Mouse (Mus musculus): ENCODE data around the gene Zranb1. TPM values are rescaled to one million over a fixed set of nuclear protein-coding genes. Genes with fewer than 3 reads are reported as not detected.

Zranb1 gene
- total RNA-seq, 2 experiments from 2014 or later = 35.0 to 36.1 TPM

- peak; percentile 3 for DNase-seq
Observed at GRCm38 (mm10) chr7:133002271-133002670, 71.3 kb downstream of the Zranb1 start.

DNA sequence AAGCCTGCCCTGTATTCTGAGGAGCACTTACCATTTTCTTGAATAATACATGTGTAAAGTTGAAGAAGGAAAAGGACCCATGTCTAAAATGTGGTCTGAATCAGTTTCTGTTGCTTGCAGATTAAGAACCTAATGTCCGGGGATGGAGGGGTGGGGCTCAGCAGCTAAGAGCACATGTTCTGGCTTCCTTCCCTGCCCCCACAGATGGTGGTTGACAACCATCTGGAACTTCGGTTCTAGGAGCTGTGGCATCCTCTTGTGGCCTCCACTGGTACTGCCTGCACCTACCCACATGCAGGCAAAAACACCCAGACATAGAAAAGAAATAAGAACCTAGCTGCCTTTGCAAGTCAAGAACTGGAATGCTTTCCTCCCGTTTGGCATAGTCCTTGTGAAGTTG is 72.5 kb downstream of the Zranb1 start:
- peak; percentile 87 for DNase-seq

DNA sequence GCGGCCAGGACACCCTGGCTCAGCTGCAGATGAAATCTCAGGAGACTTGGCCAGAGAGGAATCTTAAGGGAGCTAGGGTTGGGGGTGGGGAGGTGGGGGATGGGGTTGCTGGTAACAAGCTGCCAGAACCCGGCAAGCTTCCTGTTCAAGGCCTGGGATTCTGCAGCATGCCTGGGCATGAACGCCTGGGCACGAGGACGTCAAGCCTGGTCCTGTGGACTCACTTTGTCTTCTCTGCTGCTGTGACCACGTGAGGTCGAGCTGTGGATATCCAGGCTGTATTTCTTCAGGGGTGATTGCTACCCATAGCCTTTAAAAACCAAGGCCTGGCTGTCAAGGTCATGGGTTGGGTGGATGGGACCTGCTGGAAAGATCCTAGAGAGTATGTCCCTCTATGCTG is 74.8 kb downstream of the Zranb1 start:
- no peak for DNase-seq

DNA sequence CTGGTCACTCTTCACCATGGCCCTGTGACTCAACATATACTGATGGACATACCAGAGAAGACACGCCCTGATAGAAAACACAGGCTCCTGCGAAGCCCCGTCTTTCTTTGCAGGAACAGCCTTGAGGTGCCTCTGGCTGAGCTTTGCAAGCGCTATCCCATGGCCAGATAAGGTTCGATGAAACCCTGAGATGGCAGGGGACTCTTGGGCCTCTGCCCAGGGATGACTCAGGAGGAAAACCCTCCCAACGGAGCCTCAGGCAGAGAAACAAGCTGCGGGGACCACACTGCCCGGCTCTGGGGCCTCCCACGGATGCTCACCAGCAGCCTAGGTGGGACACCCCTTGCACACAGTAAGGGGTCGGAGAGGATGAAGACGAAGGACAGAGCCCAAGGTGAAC is 76.4 kb downstream of the Zranb1 start:
- DNase-seq = peak; percentile 47

- no peak for DNase-seq
Observed at GRCm38 (mm10) chr7:133008663-133009062, 77.7 kb downstream of the Zranb1 start.

GRCm38 (mm10) chr7:133009676-133010075 is 78.7 kb downstream of the Zranb1 start:
- DNase-seq = no peak

- DNase-seq = no peak
Observed at GRCm38 (mm10) chr7:133010477-133010876, 79.5 kb downstream of the Zranb1 start.

GRCm38 (mm10) chr7:133011191-133011590 is 80.2 kb downstream of the Zranb1 start:
- peak; percentile 68 for DNase-seq

- no peak for DNase-seq
Observed at GRCm38 (mm10) chr7:133011611-133012010, 80.7 kb downstream of the Zranb1 start.

DNA sequence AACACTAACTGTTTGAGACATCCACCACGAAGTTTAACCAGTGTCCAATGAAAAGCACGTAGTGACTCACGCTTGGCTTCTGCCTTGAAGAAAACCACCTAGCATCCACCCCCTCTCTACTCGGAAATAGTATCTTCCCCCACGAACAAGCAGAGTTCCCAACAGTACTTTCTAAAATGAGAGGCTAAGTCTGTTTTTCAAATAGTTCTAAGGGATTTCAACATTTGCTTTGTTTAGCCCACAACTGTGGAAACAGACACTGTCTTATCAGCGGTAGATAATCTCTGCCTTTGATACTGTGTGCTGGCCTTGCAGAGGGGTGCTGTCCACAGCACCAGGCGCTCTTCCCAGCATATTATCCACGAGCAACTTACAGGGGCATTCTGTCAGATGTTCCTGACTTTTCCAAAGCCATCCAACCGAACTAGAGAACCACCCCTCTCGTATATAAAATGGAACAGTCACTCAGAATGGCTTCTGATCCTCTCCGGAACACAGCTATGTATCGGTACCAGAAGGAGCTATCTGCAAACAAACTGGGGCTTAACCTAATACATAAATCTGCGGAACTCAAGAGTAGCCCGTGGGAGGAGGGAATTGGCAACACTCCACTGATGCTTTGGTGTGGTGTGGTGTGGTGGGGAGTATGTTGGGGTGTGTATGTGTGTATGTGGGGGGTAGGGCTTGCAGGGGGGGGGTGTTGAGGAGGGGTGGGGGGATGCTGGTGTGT is 81.9 kb downstream of the Zranb1 start:
- DNase-seq = no peak

- DNase-seq = no peak
Observed at GRCm38 (mm10) chr7:133013923-133014322, 83.0 kb downstream of the Zranb1 start.

GRCm38 (mm10) chr7:133014631-133015030 is 83.7 kb downstream of the Zranb1 start:
- no peak for DNase-seq

DNA sequence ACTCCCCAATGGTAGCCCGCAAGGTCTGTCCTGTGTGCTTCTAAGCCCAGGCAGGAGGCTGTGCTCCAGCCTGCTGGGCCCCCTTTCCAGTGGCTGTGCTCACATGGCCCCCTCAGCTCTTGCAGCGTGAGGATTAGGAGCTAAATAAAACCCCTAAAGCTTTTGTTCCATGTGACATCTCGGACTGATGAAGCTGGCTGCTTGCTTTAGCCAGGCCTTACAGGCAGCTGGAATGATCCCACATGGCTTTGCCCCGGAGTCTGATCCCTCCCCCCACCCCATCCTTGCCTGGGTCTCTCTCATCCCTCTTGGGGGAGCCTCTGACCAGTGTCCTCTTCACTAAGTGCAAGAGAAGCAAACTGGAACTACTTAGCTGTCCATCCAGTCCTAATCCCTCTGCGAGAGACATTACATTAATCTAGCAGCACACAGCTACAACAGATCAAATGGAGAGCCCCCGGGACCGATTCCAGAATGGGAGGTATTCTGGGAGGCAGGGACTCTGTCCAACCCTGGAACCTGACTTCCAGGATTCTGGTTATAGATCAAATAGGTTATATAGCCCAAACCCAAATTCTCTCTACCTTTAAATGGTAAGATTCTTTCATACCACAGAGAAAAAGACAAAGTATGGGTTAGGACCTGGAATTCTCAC is 84.6 kb downstream of the Zranb1 start:
- DNase-seq = peak; percentile 58

DNA sequence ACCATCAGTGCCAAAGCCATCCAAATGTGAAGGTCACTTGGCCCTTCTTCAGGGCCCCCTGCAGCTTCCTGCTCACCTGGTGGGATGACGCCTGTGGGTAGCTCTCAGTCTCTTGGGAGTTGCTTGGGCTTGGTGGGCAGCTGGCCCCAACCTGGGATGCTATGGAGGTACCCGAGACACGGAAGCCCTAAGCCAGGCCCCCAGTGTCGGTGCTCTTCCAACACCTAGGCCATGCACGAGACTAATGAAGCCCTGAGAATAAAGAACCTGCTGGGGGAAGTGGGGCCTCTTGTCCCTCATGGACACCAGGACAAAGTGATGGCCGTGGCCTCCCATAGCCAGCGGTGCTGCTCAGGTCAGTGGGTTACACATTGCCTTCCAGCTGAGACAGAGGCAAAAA is 88.0 kb downstream of the Zranb1 start:
- DNase-seq = no peak

DNA sequence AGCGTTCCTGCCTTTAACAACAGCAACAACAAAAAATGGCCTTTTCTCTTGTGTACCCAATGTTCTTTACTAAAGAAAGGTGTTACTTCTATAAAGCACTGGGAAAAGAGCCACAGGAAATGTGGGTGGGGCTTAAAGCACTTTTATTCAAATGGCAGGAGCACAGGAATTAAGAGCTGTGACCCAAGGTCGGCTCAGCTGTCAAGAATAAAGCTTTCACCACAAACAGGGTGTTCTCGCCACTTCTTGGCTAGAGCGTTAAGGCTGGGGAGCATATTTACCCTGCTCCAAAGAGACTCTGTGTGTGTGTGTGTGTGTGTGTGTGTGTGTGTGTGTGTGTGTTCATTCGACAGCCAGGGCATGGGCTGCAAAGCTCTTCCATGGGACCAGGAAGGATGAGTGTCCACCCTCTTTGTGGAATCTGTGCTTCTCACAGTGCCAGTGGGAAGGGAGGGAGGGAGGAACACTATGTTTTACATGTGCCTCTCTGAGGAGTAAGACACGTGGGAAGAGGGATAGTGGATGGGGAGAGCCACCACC is 88.6 kb downstream of the Zranb1 start:
- DNase-seq = no peak

DNA sequence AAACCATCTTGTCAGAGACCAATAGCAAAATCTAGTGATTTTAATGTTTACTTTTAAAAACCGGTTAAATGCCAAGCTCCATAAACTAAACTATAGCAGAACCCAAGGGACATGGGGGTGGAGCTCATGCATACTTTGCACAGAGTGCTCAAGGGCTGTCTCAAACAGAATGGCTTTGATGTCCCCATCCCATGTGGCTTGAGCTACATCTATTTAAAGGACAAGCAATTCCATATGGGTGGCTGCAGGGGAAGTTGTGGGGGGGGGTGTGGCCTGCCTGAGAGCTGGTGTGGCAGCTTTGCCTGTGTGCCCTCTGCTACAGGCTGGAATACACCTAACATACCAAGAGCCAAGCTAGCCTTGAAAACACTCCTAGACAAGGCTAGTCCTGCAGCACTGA is 93.8 kb downstream of the Zranb1 start:
- no peak for DNase-seq

GRCm38 (mm10) chr7:133027930-133028329 is 97.0 kb downstream of the Zranb1 start:
- DNase-seq = no peak

DNA sequence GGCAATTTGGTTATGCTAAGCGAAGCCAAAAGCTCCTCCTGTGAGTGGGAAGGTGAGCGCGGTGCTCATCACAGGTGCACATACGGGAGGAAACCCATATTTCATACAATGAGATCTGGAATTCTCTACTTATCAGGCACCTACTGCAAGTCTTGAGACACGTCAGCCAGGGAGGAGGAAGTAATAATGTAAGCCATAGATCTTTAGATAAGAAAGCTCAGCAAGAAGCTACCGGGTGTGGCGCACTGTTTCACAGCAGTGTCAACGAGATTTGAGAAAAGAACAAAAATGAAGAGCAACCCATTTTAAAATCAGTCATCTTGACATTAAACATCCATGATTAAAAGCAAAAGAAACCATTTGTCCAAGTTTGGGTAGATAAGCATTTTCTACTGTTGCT is 98.1 kb downstream of the Zranb1 start:
- no peak for DNase-seq

- no peak for DNase-seq
Observed at GRCm38 (mm10) chr7:133029496-133030047, 98.6 kb downstream of the Zranb1 start.

- peak; percentile 78 for DNase-seq
Observed at GRCm38 (mm10) chr7:133032589-133033203, 101.8 kb downstream of the Zranb1 start.

- no peak for DNase-seq
Observed at GRCm38 (mm10) chr7:133035901-133036300, 105.0 kb downstream of the Zranb1 start.

Measured in heart, postnatal 4 days (tissue).